Mouse (Mus musculus) forebrain, embryonic 11.5 days (tissue): Measurements from ENCODE around the gene Dnmbp. TPM values are rescaled to one million over a fixed set of nuclear protein-coding genes. Genes with fewer than 3 reads are reported as not detected.

Experiments used
- ATAC-seq: fragments of 200-750 bp; cut with Nextera tagmentation; replicated peaks from 2 replicates; pipeline ENCODE4 v1.8.0; 2017; ENCODE audit warnings: moderate TSS enrichment; ENCODE audit not compliant: low FRiP score
- DNase-seq: peaks from one replicate; pipeline ENCODE4 v3.0.0-alpha.2; 2017; ENCODE audit warnings: low spot score
- H3K27ac ChIP-seq: fragments of 300-500 bp; sonication (generic); 2 replicates; pipeline ENCODE4 v1.5.1; 2014; ENCODE audit warnings: low read depth, low read length
- H3K27me3 ChIP-seq: fragments of 300-500 bp; sonication (generic); 2 replicates; pipeline ENCODE4 v1.6.1; 2014; ENCODE audit warnings: mild to moderate bottlenecking, low read length, mixed read lengths; ENCODE audit not compliant: control insufficient read depth, insufficient read depth
- H3K36me3 ChIP-seq: fragments of 300-500 bp; sonication (generic); 2 replicates; pipeline ENCODE4 v1.6.1; 2014; ENCODE audit warnings: mild to moderate bottlenecking, low read length, moderate library complexity, mixed read lengths; ENCODE audit not compliant: control insufficient read depth, insufficient read depth
- H3K4me1 ChIP-seq: fragments of 300-500 bp; sonication (generic); replicated peaks from 2 replicates; pipeline ENCODE4 v1.6.1; 2014; ENCODE audit warnings: low read length, mixed read lengths; ENCODE audit not compliant: control insufficient read depth, insufficient read depth
- H3K4me2 ChIP-seq: fragments of 300-500 bp; sonication (generic); 2 replicates; pipeline ENCODE4 v1.6.1; 2014; ENCODE audit warnings: low read depth, mild to moderate bottlenecking, low read length, moderate library complexity, mixed read lengths; ENCODE audit not compliant: severe bottlenecking
- H3K4me3 ChIP-seq: fragments of 300-500 bp; sonication (generic); 2 replicates; pipeline ENCODE4 v1.5.1; 2014; ENCODE audit warnings: low read depth, low read length
- H3K9ac ChIP-seq: fragments of 300-500 bp; sonication (generic); 2 replicates; pipeline ENCODE4 v1.6.1; 2014; ENCODE audit warnings: low read length
- H3K9me3 ChIP-seq: fragments of 300-500 bp; sonication (generic); 2 replicates; pipeline ENCODE4 v1.6.1; 2016; ENCODE audit warnings: low read length, mixed read lengths; ENCODE audit not compliant: control insufficient read depth
- WGBS: fragments of 180-500 bp; shearing (Covaris S2); extraction: QIAGEN DNeasy Blood & Tissue Kit; methylation state at CpG from one replicate; pipeline ENCODE4 v1.1.7; 2014; 5-methylcytosine and 5-hydroxymethylcytosine counted together
- polyA plus RNA-seq: library from polyadenylated mRNA; unstranded; fragments of >200 nt; fragmentation: Nextera tagmentation; extraction: Ambion mirVana; gene quantifications from 2 replicates; pipeline ENCODE4 v1.2.1, GENCODE M21; 2014

The Dnmbp gene
- polyA plus RNA-seq, 1 experiment from 2014 or later = 17.8 TPM

GRCm38 (mm10) chr19:43920453-43921300, 19.3 kb downstream of the Dnmbp start:
- Histone ChIP-seq H3K36me3 (no peaks in the 10 kb centered on the region), H3K4me1 (no peaks in the 10 kb centered on the region), H3K9ac (no peak overlapping the region), H3K4me2 (peak overlapping the region; percentile 9; the same call in 1 of the 2 replicates), H3K27ac (no peak overlapping the region), H3K27me3 (no peaks in the 10 kb centered on the region), H3K4me3 (no peak overlapping the region), H3K9me3 (no peaks in the 10 kb centered on the region)
- 13% methylated on average over 32 of the region's 32 CpGs for WGBS
- DNase-seq (no peak), ATAC-seq (no peak)

- Histone ChIP-seq H3K9ac (no peak overlapping the region), H3K36me3 (no peaks in the 10 kb centered on the region), H3K4me2 (no peak overlapping the region), H3K27me3 (no peaks in the 10 kb centered on the region), H3K9me3 (no peaks in the 10 kb centered on the region), H3K4me3 (no peak overlapping the region), H3K27ac (no peak overlapping the region), H3K4me1 (no peaks in the 10 kb centered on the region)
- no peak for DNase-seq
- no peak for ATAC-seq
- WGBS = 89% methylated on average over 4 of the region's 4 CpGs
These were observed 20.1 kb downstream of the Dnmbp start for GRCm38 (mm10) chr19:43919841-43920240.

GRCm38 (mm10) chr19:43918834-43919233, 21.2 kb downstream of the Dnmbp start:
- 87% methylated on average over 3 of the region's 3 CpGs for WGBS
- no peak overlapping the region for H3K27ac ChIP-seq
- H3K4me3 ChIP-seq = no peak overlapping the region
- H3K36me3 ChIP-seq = no peaks in the 10 kb centered on the region
- H3K4me2 ChIP-seq = no peak overlapping the region
- ATAC-seq (no peak), DNase-seq (no peak)
- H3K9ac ChIP-seq = no peak overlapping the region
- H3K27me3 ChIP-seq = no peaks in the 10 kb centered on the region
- H3K4me1 ChIP-seq = no peaks in the 10 kb centered on the region
- H3K9me3 ChIP-seq = no peaks in the 10 kb centered on the region

GRCm38 (mm10) chr19:43917763-43918162, 22.2 kb downstream of the Dnmbp start:
- WGBS = 90% methylated on average over 6 of the region's 6 CpGs
- Histone ChIP-seq H3K4me2 (no peak overlapping the region), H3K4me1 (no peaks in the 10 kb centered on the region), H3K27me3 (no peaks in the 10 kb centered on the region), H3K36me3 (no peaks in the 10 kb centered on the region), H3K9me3 (no peaks in the 10 kb centered on the region), H3K4me3 (no peak overlapping the region), H3K9ac (no peak overlapping the region), H3K27ac (no peak overlapping the region)
- DNase-seq (no peak), ATAC-seq (no peak)

- ATAC-seq (no peak), DNase-seq (no peak)
- Histone ChIP-seq H3K4me2 (no peak overlapping the region), H3K4me1 (no peaks in the 10 kb centered on the region), H3K9ac (no peak overlapping the region), H3K27ac (no peak overlapping the region), H3K4me3 (no peak overlapping the region), H3K9me3 (no peaks in the 10 kb centered on the region), H3K27me3 (no peaks in the 10 kb centered on the region), H3K36me3 (no peaks in the 10 kb centered on the region)
- 73% methylated on average over 2 of the region's 2 CpGs for WGBS
These were observed 22.6 kb downstream of the Dnmbp start for GRCm38 (mm10) chr19:43917406-43917691.

- H3K27me3 ChIP-seq = no peaks in the 10 kb centered on the region
- H3K36me3 ChIP-seq = no peaks in the 10 kb centered on the region
- DNase-seq (no peak), ATAC-seq (no peak)
- 70% methylated on average over 21 of the region's 21 CpGs for WGBS
- H3K4me3 ChIP-seq = no peak overlapping the region
- H3K9ac ChIP-seq = no peak overlapping the region
- no peak overlapping the region for H3K4me2 ChIP-seq
- no peak overlapping the region for H3K27ac ChIP-seq
- H3K9me3 ChIP-seq = no peaks in the 10 kb centered on the region
- H3K4me1 ChIP-seq = no peaks in the 10 kb centered on the region
These were observed 23.2 kb downstream of the Dnmbp start for GRCm38 (mm10) chr19:43916586-43917405.

GRCm38 (mm10) chr19:43915431-43915830, 24.6 kb downstream of the Dnmbp start:
- Histone ChIP-seq H3K36me3 (no peaks in the 10 kb centered on the region), H3K4me1 (no peaks in the 10 kb centered on the region), H3K4me2 (no peak overlapping the region), H3K9ac (no peak overlapping the region), H3K9me3 (no peaks in the 10 kb centered on the region), H3K27me3 (no peaks in the 10 kb centered on the region), H3K27ac (no peak overlapping the region), H3K4me3 (no peak overlapping the region)
- 81% methylated on average over 9 of the region's 9 CpGs for WGBS
- DNase-seq = no peak
- no peak for ATAC-seq

- WGBS = 92% methylated on average over 9 of the region's 9 CpGs
- Histone ChIP-seq H3K4me2 (no peak overlapping the region), H3K4me1 (no peaks in the 10 kb centered on the region), H3K9me3 (no peaks in the 10 kb centered on the region), H3K36me3 (no peaks in the 10 kb centered on the region), H3K27ac (no peak overlapping the region), H3K27me3 (no peaks in the 10 kb centered on the region), H3K9ac (no peak overlapping the region), H3K4me3 (no peak overlapping the region)
- ATAC-seq (no peak), DNase-seq (no peak)
These were observed 25.0 kb downstream of the Dnmbp start for GRCm38 (mm10) chr19:43914986-43915385.
